Mouse (Mus musculus) lung, postnatal 10 days (tissue): ENCODE measurements around the gene B230118H07Rik.
"Not testable (repeated sequence)": the region's sequence is repeated elsewhere in the genome, so short reads cannot be mapped to it uniquely, and the experiment has no call there.

ENCODE experiments used
- DNase-seq: peaks from one replicate; pipeline ENCODE4 v3.0.0; 2021

Gene B230118H07Rik

GRCm38 (mm10) chr2:101581418-101581817 lies 67.9 kb downstream of the B230118H07Rik start:
- no peak for DNase-seq

DNA sequence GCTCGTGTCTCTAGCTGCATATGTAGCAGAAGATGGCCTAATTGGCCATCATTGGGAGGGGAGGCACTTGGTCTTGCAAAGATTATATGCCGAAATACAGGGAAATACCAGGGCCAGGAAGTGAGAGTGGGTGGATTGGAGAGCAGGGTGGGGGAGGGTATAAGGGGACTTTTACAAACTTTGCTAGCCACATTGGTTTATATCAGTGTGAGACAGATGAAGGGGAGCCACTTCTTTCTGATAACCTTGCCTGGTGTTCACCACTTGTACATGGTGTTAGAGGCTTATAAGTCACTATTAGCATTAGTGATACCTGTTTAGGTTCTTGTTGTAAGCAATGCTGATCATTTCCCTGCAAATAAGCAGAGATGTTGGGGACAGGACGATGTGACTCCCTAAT lies 68.4 kb downstream of the B230118H07Rik start:
- no peak for DNase-seq

DNA sequence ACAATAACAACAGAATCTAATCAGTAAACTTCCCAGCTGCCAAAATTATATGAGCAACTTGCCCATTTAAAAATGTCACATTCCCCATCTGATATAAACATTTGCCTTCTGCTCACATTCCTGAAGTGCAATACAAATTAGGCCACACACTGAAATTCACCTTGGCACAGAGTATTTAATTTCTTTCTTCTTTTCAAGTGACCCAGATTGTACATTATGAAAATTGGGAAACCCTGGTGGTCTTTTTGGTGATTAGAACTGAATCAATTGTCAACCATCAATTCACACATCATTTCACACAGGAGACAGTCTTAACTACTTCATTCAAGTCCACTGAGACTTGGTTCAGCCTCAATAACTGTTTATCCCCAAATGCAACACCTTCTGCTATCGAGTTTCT lies 68.9 kb downstream of the B230118H07Rik start:
- no peak for DNase-seq

- DNase-seq, result no peak
These were observed 69.3 kb downstream of the B230118H07Rik start for GRCm38 (mm10) chr2:101580027-101580426.

DNA sequence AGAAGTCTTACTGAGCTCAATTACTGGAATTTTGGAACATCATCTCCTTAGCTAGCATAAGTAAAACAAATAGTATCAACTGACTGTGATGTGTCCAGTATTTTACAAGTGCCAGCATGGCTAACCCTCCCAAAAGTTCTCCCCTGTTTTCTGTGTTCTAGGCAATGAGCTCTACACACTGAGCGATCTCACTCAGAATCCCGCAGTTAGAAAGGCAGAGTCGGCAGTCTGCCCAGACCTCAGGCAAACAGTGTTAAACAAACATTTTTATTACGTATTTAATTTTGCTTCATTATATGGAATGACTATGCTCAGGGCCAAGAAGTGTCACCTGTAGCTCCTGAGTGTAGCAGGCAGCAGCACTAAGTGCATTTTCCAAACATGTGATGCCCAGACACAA lies 72.1 kb downstream of the B230118H07Rik start:
- no peak for DNase-seq

DNA sequence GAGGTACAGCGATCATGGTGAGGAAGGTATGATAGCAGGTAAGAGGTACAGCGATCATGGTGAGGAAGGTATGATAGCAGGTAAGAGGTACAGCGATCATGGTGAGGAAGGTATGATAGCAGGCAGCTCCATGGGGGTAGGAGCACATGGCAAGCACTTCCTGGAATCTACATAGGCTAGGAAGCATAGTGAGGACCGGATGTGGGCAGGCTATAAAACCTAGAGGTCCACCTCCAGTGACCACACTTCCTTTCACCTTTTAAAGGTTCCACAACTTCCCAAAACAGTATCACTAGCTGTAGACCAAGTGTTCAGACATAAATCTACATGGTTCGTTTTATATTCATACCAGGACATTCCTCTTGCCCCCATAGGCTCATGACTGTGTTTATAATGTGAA lies 80.1 kb downstream of the B230118H07Rik start:
- DNase-seq, result no peak

- no peak for DNase-seq
These were observed 81.8 kb downstream of the B230118H07Rik start for GRCm38 (mm10) chr2:101567490-101567889.

DNA sequence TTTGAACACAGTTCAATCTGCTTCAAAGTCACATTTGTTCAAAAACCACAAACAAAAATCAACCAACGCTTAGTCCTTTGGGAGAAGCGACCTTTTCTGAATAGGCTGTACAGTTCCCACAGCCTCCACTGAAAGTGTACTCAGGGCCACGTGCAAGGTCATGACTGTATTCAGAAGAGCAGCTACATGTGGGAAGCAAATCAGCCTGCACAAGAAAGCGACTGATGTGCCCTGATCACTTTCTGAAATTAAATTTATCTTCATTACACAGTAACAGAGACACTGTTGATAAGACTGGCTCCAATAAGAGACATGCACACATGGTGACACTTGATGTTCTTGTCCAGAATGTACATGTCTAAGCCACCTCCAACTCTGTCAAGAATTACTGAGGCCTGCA lies 85.6 kb downstream of the B230118H07Rik start:
- DNase-seq, result no peak

DNA sequence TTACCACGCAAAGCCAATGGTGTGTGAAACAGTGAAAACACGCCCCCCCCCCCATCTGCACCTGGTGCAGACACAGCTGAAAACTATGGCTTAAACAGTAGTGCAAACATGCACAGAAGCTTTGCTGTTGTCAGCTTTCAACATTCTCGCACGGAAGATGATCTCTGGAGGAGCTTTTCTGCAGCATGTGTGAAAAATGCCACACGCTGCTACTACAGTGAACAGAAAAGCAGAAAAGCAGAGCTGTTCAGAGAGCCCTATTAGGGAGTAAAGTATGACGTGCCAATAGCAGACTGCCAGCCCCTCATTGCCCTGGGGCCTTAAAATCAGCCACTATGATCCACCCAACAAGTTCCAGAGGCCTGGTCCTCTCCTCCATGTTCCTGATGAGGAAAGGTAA lies 86.1 kb downstream of the B230118H07Rik start:
- DNase-seq, result no peak

DNA sequence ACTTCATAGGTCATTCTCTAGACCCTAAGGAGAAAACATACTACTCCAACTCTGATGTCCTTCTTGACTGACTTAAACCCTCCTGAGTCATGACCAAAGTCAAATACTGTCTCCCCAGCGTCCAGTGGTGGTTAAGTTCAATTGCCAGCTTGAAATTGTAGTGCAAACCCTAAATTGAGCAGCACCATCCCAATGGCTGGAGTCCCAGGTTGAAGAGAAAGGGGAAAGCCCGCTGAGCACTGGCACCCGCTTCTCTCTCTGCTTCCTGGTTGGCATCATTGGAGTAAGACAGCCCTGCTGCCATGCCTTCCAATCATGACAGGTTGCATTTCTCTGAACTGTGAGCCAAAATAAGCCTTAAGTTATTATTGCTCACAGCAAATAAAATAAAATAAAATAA lies 89.9 kb downstream of the B230118H07Rik start:
- no peak for DNase-seq

- no peak for DNase-seq
These were observed 93.4 kb downstream of the B230118H07Rik start for GRCm38 (mm10) chr2:101555886-101556285.

- no peak for DNase-seq
These were observed 95.5 kb downstream of the B230118H07Rik start for GRCm38 (mm10) chr2:101553851-101554250.

DNA sequence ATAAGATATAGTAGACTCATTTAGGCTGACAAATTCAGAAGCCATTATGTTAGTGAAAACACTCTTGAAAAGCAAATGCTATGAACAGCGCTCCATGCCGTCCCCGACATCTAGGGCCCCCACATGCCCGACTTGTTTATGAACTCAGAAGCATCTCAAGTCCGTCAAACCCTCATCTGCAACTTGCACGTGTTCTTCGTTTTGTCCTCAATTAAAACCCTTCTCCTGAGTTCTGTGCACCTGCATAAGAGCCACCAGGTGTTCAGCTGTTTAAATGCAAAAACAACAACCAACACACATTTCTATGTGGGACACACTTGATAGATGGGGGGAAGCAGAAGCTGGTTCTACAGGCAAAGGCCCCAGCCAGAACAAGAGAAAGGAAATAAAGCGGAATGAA lies 97.0 kb downstream of the B230118H07Rik start:
- no peak for DNase-seq

- DNase-seq, result no peak
These were observed 98.2 kb downstream of the B230118H07Rik start for GRCm38 (mm10) chr2:101551026-101551719.

DNA sequence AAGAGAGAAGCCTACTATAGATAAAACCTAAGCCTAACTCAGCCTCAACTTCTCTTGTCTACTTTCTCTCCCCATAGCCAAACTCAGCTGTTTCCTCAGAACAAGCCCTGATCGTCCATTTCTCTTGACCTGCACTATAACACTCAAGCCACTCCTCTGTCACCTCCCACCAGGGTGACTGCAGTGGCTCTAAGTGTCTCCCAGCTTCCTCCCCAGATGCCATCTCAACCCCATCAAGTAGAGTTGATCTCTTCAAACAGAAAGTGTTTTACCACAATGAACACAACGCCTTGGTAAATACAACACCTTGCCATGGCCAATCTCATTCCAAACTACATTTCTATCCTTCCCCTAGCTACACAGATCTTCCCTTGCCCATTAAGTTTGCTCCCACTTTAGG lies 99.2 kb downstream of the B230118H07Rik start:
- no peak for DNase-seq

DNA sequence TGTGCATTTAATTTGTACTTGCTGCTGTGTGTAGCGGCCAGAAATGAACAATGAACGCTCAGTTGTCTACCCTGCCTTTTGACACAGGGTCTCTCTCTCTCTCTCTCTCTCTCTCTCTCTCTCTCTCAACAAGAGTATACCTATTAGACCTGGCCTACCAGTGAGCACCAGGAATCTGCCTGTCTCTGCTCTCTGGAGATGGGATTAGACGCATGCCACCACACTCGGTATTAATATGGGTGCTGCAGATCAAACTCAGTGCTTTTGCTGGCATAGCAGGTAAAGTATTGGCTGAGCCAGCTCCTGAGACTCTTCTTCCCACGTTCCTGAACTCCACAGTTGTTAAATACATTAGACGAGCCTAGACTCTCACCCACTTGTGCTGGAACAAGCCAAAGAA lies 100.5 kb downstream of the B230118H07Rik start:
- DNase-seq, result no peak

DNA sequence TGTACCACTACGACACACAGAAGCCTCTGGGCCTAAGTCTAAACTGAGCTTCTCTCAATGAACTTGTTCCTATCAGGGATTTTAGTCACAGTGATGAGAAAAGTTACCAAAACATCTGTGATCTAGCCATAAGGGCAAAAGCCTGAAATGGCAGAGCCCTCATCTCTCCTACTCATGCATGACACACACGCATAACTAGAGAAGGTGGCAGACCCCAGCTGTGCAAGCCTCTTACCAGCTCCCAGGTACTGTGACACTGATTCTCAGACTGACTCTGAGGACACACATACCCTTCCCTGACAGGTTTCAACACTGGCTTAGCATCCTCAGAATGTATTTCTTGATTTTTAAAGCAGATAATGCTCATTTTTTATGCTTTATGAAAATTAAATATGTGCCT lies 103.7 kb downstream of the B230118H07Rik start:
- no peak for DNase-seq

GRCm38 (mm10) chr2:101543704-101544417 lies 105.5 kb downstream of the B230118H07Rik start:
- no peak for DNase-seq

- not testable (repeated sequence) for DNase-seq
These were observed 112.4 kb downstream of the B230118H07Rik start for GRCm38 (mm10) chr2:101536887-101537286.

- no peak for DNase-seq
These were observed 115.6 kb downstream of the B230118H07Rik start for GRCm38 (mm10) chr2:101533741-101534140.

- peak; percentile 23 for DNase-seq
These were observed 123.6 kb downstream of the B230118H07Rik start for GRCm38 (mm10) chr2:101525503-101526381.

DNA sequence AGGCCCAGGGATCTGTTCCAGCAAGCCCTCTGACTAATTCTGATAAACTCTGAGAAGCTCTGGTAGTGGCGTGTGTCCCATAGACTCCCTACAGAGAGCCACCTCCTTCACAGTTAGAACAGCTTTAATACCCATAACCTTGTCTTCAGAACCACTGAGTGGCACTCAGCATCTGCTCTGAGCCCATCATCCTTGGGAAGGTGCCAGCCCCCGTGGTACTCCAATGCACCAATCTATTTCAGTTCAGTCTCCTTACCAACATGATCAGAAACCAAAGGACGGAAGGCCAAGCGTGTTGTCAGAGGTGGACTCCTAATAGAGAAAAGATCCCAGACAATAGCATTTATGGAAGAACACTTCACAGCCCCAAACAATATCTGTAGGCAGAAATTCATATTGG lies 124.2 kb downstream of the B230118H07Rik start:
- no peak for DNase-seq

DNA sequence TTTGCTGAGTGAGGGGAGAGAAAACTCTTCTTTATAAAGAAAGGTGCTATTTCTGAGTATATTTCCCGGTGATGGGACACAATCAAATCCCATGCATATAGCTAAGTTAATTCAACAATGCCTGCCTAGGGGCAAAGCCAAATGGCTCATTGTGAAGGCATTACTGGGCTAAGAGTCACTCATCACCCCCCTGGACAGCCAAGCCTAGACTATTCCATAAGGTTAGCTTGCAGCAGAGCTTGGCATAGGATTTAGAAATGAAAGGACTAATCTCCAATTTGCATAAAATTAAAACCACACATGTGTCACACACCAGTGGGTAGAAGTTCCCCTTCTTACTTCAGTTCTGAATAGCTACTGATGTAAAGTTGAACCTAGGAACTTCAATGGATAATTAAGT lies 128.8 kb downstream of the B230118H07Rik start:
- no peak for DNase-seq

GRCm38 (mm10) chr2:101519928-101520327 lies 129.4 kb downstream of the B230118H07Rik start:
- DNase-seq, result no peak
